Mouse (Mus musculus) liver, adult 2 months (tissue): ENCODE data around the gene Gm20708. TPM values are rescaled to one million over a fixed set of nuclear protein-coding genes. Genes with fewer than 3 reads are reported as not detected.

Experiments used
- DNase-seq: peaks from one replicate; pipeline ENCODE4 v3.0.0-alpha.2; 2011; ENCODE audit warnings: low read depth, low spot score; ENCODE audit errors: extremely low read depth
- H3K27ac ChIP-seq: fragments of 200-500 bp; replicated peaks from 2 replicates; pipeline ENCODE4 v1.5.1; 2012; ENCODE audit warnings: low read depth, mild to moderate bottlenecking, control low read depth, inconsistent platforms, low read length; ENCODE audit not compliant: insufficient read depth
- H3K27me3 ChIP-seq: fragments of 200-500 bp; 2 replicates; pipeline ENCODE4 v1.6.1; 2012; ENCODE audit warnings: mild to moderate bottlenecking, moderate library complexity, low read length, inconsistent platforms; ENCODE audit not compliant: control insufficient read depth, insufficient read depth
- H3K36me3 ChIP-seq: fragments of 200-500 bp; 2 replicates; pipeline ENCODE4 v1.6.1; 2012; ENCODE audit warnings: low read length, inconsistent platforms; ENCODE audit not compliant: control insufficient read depth, insufficient read depth
- H3K4me1 ChIP-seq: fragments of 200-500 bp; 2 replicates; pipeline ENCODE4 v1.6.1; 2011; ENCODE audit warnings: low read length; ENCODE audit not compliant: control insufficient read depth, insufficient read depth
- H3K4me3 ChIP-seq: fragments of 200-500 bp; 2 replicates; pipeline ENCODE4 v1.5.1; 2011; ENCODE audit warnings: low read depth, mild to moderate bottlenecking, control low read depth, low read length, moderate library complexity; ENCODE audit not compliant: insufficient read depth
- H3K79me2 ChIP-seq: fragments of 200-500 bp; 2 replicates; pipeline ENCODE4 v1.6.1; 2012; ENCODE audit warnings: inconsistent platforms, mild to moderate bottlenecking, low read length, moderate library complexity; ENCODE audit not compliant: control insufficient read depth, insufficient read depth
- H3K9ac ChIP-seq: fragments of 200-500 bp; 2 replicates; pipeline ENCODE4 v1.6.1; 2012; ENCODE audit warnings: low read depth, mild to moderate bottlenecking, control low read depth, inconsistent platforms, low read length
- CTCF ChIP-seq: fragments of 200-500 bp; IDR thresholded peaks from 2 replicates; pipeline ENCODE4 v1.5.1; 2011; ENCODE audit warnings: low read depth, low read length, control low read depth
- POLR2A ChIP-seq: fragments of 200-500 bp; IDR thresholded peaks from 2 replicates; pipeline ENCODE4 v1.6.1; 2011; ENCODE audit warnings: low read length, control low read depth; ENCODE audit not compliant: insufficient read depth; ENCODE audit errors: extremely low read depth
- WGBS: fragments of 180-500 bp; shearing (Covaris S2); methylation state at CpG from one replicate; pipeline ENCODE4 v1.1.7; 2018; 5-methylcytosine and 5-hydroxymethylcytosine counted together
- polyA plus RNA-seq: library from polyadenylated mRNA; depleted of rRNA; stranded (reverse); fragments of >200 nt; gene quantifications from 2 replicates; pipeline ENCODE4 v1.2.3, GENCODE M21; 2012
- total RNA-seq: library from RNA; depleted of rRNA; stranded (reverse); fragments of >200 nt; gene quantifications from 2 replicates; pipeline ENCODE4 v1.2.3, GENCODE M21; 2014

Gene Gm20708
- total and polyA plus RNA-seq, 2 experiments = 0.21 to 0.37 TPM

DNA sequence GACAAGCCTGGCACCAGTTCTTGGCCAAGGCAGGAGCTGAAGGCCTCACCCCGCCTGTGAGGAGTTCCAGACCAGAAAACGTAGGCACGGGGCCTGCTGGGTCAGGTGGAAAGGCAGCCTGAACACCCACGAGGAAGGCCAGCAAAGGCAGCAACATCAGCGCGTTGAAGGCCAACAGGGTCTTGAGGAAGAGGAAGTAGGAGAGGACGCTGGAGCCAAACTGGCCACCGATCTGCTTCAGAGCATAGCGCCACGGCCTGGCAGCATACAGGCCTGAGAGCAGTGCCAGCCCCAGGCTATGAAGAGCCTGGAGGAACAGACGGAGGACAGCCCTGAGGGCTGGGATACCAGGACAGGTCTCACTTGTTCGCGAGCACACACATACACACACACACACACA lies 33.9 kb upstream of the Gm20708 start:
- H3K4me1 ChIP-seq = no peaks in the 10 kb centered on the region
- no peak overlapping the region for H3K9ac ChIP-seq
- no peak for DNase-seq
- no peak overlapping the region for H3K27ac ChIP-seq
- H3K27me3 ChIP-seq = no peaks in the 10 kb centered on the region
- H3K4me3 ChIP-seq = no peak overlapping the region
- 84% methylated on average over 13 of the region's 13 CpGs for WGBS
- H3K36me3 ChIP-seq = no peaks in the 10 kb centered on the region
- TF ChIP-seq POLR2A = no peak
- no peak for TF ChIP-seq CTCF
- no peaks in the 10 kb centered on the region for H3K79me2 ChIP-seq

DNA sequence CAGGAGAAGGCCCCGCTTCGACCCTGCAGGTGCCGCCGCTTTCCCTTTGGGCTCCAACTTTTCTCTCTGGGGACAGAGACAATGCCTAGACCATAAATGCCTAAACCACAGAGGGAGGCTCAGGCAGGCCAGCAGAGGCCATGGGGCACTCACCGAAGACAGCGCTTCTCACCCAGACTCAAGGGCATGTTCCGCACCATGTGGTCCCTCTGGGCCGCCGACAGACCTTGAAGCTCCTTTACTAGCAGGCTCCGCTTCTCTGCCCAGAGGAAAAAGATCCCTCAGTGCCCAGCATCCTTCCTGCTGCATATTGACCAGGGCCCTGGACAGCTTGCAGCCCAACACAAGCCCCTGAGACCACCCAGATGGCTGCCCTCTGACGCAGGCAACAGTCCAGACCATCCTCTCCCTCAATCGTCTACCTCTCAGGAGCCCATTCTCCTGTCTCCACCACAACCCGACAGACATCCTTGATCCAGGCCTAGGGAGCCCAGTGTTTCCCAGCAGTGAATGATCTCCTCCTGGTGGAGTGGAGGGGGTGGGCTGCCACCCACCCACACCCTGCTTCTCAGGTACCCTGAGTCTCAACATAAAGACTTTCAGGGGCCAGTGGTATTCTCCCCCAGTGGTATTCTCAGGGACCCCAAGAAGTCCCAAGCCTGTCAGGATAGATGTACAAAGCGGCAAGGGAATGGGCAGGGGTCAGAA lies 33.2 kb upstream of the Gm20708 start:
- H3K79me2 ChIP-seq = no peaks in the 10 kb centered on the region
- 96% methylated on average over 14 of the region's 14 CpGs for WGBS
- TF ChIP-seq POLR2A = no peak
- TF ChIP-seq CTCF = no peak
- DNase-seq = no peak
- H3K4me3 ChIP-seq = no peak overlapping the region
- peaks cover 3% of the 10 kb centered on the region; the same call in 1 of the 2 replicates for H3K4me1 ChIP-seq
- H3K36me3 ChIP-seq = no peaks in the 10 kb centered on the region
- H3K27me3 ChIP-seq = no peaks in the 10 kb centered on the region
- H3K9ac ChIP-seq = no peak overlapping the region
- H3K27ac ChIP-seq = no peak overlapping the region

GRCm38 (mm10) chr11:117777111-117777510 lies 32.4 kb upstream of the Gm20708 start:
- Histone ChIP-seq H3K4me3 (no peak overlapping the region), H3K4me1 (peaks cover 4% of the 10 kb centered on the region; the same call in 1 of the 2 replicates), H3K36me3 (no peaks in the 10 kb centered on the region), H3K27ac (no peak overlapping the region), H3K27me3 (no peaks in the 10 kb centered on the region), H3K9ac (no peak overlapping the region), H3K79me2 (no peaks in the 10 kb centered on the region)
- TF ChIP-seq CTCF (no peak), POLR2A (no peak)
- no peak for DNase-seq
- WGBS = 85% methylated on average over 5 of the region's 5 CpGs

- Histone ChIP-seq H3K79me2 (no peaks in the 10 kb centered on the region), H3K4me1 (peaks cover 4% of the 10 kb centered on the region; the same call in 1 of the 2 replicates), H3K9ac (no peak overlapping the region), H3K4me3 (no peak overlapping the region), H3K27ac (no peak overlapping the region), H3K27me3 (no peaks in the 10 kb centered on the region), H3K36me3 (no peaks in the 10 kb centered on the region)
- 81% methylated on average over 11 of the region's 11 CpGs for WGBS
- TF ChIP-seq CTCF (no peak), POLR2A (no peak)
- peak; percentile 67 for DNase-seq
Observed at GRCm38 (mm10) chr11:117778031-117778430, 31.4 kb upstream of the Gm20708 start.

GRCm38 (mm10) chr11:117778851-117779433 lies 30.5 kb upstream of the Gm20708 start:
- H3K4me1 ChIP-seq = peaks cover 4% of the 10 kb centered on the region; the same call in 1 of the 2 replicates
- peak overlapping the region; percentile 59 for H3K27ac ChIP-seq
- DNase-seq = no peak
- peak overlapping the region; percentile 26; the same call in 1 of the 2 replicates for H3K4me3 ChIP-seq
- no peaks in the 10 kb centered on the region for H3K27me3 ChIP-seq
- 0 out of 2 replicates have a peak, but pooled peaks have one; percentile 3 for TF ChIP-seq POLR2A
- TF ChIP-seq CTCF = no peak
- 62% methylated on average over 12 of the region's 12 CpGs for WGBS
- no peaks in the 10 kb centered on the region for H3K36me3 ChIP-seq
- no peaks in the 10 kb centered on the region for H3K79me2 ChIP-seq
- peak overlapping the region; percentile 18; the same call in 1 of the 2 replicates for H3K9ac ChIP-seq
